ENCODE assay signal across 29 mouse cellular contexts in the genomic region with DNA sequence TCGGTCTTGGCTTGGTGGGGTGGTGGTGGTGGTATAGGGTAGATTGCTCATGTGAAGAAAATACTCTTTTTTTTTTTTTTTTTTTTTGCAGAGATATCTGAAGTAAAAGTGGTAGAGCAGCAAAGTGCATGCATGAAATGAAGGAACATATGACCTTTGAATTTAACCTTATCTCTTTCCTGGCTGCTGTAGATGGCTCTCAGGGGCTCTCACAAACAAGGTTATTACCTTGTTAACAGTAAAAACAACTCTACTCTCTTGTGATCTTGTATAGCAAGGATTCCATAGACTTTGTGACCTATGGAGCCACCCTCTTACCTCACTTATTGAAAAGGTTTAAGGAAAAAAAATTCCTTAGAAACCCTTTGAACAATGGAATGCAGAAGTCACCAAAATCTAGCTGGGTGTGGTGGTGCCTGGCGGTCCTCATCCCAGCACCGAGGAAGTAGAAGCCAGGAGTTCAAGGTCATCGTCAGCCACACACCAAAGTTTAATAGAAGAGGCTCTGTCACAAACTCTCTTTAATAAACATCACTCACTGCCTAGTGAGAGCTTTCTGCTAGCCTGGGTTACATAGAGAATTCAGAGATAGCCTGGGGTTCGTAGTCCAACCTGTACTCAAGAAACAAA. TPM values are rescaled to one million over a fixed set of nuclear protein-coding genes. Genes with fewer than 3 reads are reported as not detected.
"Had no signal": no experiment of that assay in that cellular context is flagged by ENCODE, and none has a peak within 500 bp of the region (broad histone marks: within the 10 kb centered on the region; RNA-seq: fewer than 3 reads in every experiment).

No protein-coding gene starts in this region.

- H3K4me2 ChIP-seq: heart, embryonic 12.5 days; hindbrain, embryonic 12.5 days; hindbrain, embryonic 14.5 days; kidney, embryonic 15.5 days; limb, embryonic 13.5 days; limb, embryonic 15.5 days; liver, embryonic 12.5 days had no signal

- ATAC-seq: hindbrain, embryonic 16.5 days; inflammation-experienced regulatory T-cells, adult 6 months; liver, embryonic 12.5 days had no signal

- H3K4me3 ChIP-seq: gastrocnemius, adult 2 months; heart, adult 2 months; heart, embryonic 10.5 days; heart, embryonic 12.5 days; hindbrain, embryonic 10.5 days; hindbrain, embryonic 12.5 days; kidney, embryonic 15.5 days; layer of hippocampus, adult 2 months; left cerebral cortex, adult 2 months; limb, embryonic 13.5 days; limb, embryonic 15.5 days; liver, embryonic 12.5 days had no signal

- H3K9me3 ChIP-seq: heart, embryonic 10.5 days; heart, embryonic 12.5 days; hindbrain, embryonic 10.5 days; hindbrain, embryonic 12.5 days; kidney, embryonic 15.5 days; limb, embryonic 13.5 days; limb, embryonic 15.5 days; liver, embryonic 12.5 days had no signal

- H3K4me1 ChIP-seq: heart, embryonic 12.5 days; hindbrain, embryonic 10.5 days; hindbrain, embryonic 12.5 days; kidney, embryonic 15.5 days; liver, embryonic 12.5 days had no signal

- H3K36me3 ChIP-seq: heart, embryonic 12.5 days; hindbrain, embryonic 10.5 days; hindbrain, embryonic 12.5 days; kidney, embryonic 15.5 days; liver, embryonic 12.5 days had no signal

- H3K9ac ChIP-seq: heart, embryonic 12.5 days; hindbrain, embryonic 12.5 days; hindbrain, embryonic 14.5 days; kidney, embryonic 15.5 days; limb, embryonic 13.5 days; limb, embryonic 15.5 days; liver, embryonic 12.5 days; liver, embryonic 14.5 days had no signal

- H3K27me3 ChIP-seq: heart, embryonic 12.5 days; hindbrain, embryonic 12.5 days; kidney, embryonic 15.5 days; limb, embryonic 13.5 days; limb, embryonic 15.5 days; liver, embryonic 12.5 days had no signal

- H3K27ac ChIP-seq: gastrocnemius, adult 2 months; heart, adult 2 months; heart, embryonic 10.5 days; hindbrain, embryonic 10.5 days; hindbrain, embryonic 12.5 days; hindbrain, embryonic 14.5 days; kidney, embryonic 15.5 days; kidney, postnatal 0 days; layer of hippocampus, adult 2 months; left cerebral cortex, adult 2 months; limb, embryonic 13.5 days; limb, embryonic 15.5 days; liver, embryonic 12.5 days; liver, embryonic 14.5 days had no signal

- DNase-seq: gastrocnemius, adult 2 months; gastrocnemius, postnatal 10 days; gastrocnemius, postnatal 25 days; heart, adult 11 months; heart, adult 2 months; heart, postnatal 10 days; heart, postnatal 4 days; kidney, adult 11 months; kidney, adult 2 months; kidney, adult 9 months; kidney, postnatal 14 days; kidney, postnatal 4 days had no signal

RNA-seq across cellular contexts. Expression of a gene that starts 15.4 kb away (rescaled TPM):
- total RNA-seq: liver, adult 2 months had no signal
- polyA plus RNA-seq: liver, adult 2 months; liver, embryonic 12.5 days had no signal

RNA-seq across cellular contexts. Expression of a gene that starts 58.7 kb away (rescaled TPM):
- total RNA-seq: gastrocnemius, adult 2 months; gastrocnemius, postnatal 10 days; gastrocnemius, postnatal 25 days had no signal
- polyA plus RNA-seq: inflammation-experienced regulatory T-cells, adult 6 months; liver, embryonic 16.5 days had no signal
